Mouse (Mus musculus): ENCODE data around the gene Ciita. TPM values are rescaled to one million over a fixed set of nuclear protein-coding genes. Genes with fewer than 3 reads are reported as not detected.

Gene Ciita
- polyA plus RNA-seq, 1 experiment from 2014 or later, result 0.31 TPM

- 76% methylated on average over 12 of the region's 12 CpGs for WGBS (ENCODE audit: insufficient replicate concordance)
- no peaks in the 10 kb centered on the region for H3K27me3 ChIP-seq (ENCODE audit: insufficient read depth, low read length)
- DNase-seq (no peak), ATAC-seq (no peak)
- no peak overlapping the region for H3K27ac ChIP-seq (ENCODE audit: low read depth)
- TF ChIP-seq CTCF (IDR thresholded peaks at IDR 0.05; ENCODE audit: low read depth) (no peak), EP300 (IDR thresholded peaks at IDR 0.05; ENCODE audit: low read depth) (no peak)
- no peak overlapping the region for H3K9ac ChIP-seq (replicated peaks)
- no peak overlapping the region for H3K4me3 ChIP-seq (ENCODE audit: low read depth, low read length)
- H3K4me1 ChIP-seq (ENCODE audit: insufficient read depth), result no peaks in the 10 kb centered on the region
- no peaks in the 10 kb centered on the region for H3K36me3 ChIP-seq (replicated peaks; ENCODE audit: insufficient read depth, low read length)
- no peak overlapping the region for H3K4me2 ChIP-seq (ENCODE audit: low read depth, low read length)
- H3K9me3 ChIP-seq (ENCODE audit: low read length), result no peaks in the 10 kb centered on the region
These were observed 31.3 kb downstream of the Ciita start for GRCm38 (mm10) chr16:10511134-10511520.

DNA sequence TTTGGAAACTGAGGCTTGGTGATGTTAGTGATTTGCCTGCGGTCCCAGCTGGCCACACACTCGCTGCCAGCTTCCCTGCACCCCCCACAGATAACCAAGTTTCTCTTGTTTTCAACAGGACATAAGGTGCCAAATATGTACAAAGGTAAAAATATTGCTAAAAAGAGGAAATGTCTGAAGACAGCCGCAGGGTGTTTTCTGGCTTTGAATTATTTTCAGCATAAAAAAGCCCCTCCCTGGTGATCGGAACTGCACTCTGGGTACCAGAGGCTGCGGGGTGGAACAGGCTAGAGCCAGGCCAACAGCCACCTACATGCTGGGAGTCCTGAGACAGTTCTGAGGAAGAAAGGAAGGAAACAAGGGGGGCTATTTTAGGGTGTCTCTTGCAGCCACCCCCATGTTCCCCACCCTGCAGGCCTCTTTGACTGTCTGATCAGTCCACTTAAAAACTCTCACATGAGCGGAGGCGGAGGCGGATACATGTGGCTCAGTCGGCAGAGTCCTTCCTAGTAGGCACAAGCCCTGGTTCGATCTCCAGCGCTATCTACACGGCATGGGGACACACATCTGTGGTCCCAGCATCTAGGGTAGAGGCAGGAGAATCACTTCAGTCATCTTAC, 36.2 kb downstream of the Ciita start:
- DNase-seq (no peak), ATAC-seq (no peak)
- H3K9ac ChIP-seq (replicated peaks), result no peak overlapping the region
- H3K36me3 ChIP-seq (replicated peaks; ENCODE audit: insufficient read depth, low read length), result no peaks in the 10 kb centered on the region
- H3K27ac ChIP-seq (ENCODE audit: low read depth), result no peak overlapping the region
- H3K4me3 ChIP-seq (ENCODE audit: low read depth, low read length), result no peak overlapping the region
- no peak overlapping the region for H3K4me2 ChIP-seq (ENCODE audit: low read depth, low read length)
- no peaks in the 10 kb centered on the region for H3K4me1 ChIP-seq (ENCODE audit: insufficient read depth)
- TF ChIP-seq EP300 (IDR thresholded peaks at IDR 0.05; ENCODE audit: low read depth), result no peak
- TF ChIP-seq CTCF (IDR thresholded peaks at IDR 0.05; ENCODE audit: low read depth), result no peak
- 73% methylated on average over 12 of the region's 12 CpGs for WGBS (ENCODE audit: insufficient replicate concordance)
- H3K27me3 ChIP-seq (ENCODE audit: insufficient read depth, low read length), result no peaks in the 10 kb centered on the region
- no peaks in the 10 kb centered on the region for H3K9me3 ChIP-seq (ENCODE audit: low read length)

GRCm38 (mm10) chr16:10518030-10518429, 38.2 kb downstream of the Ciita start:
- Histone ChIP-seq H3K9me3 (ENCODE audit: low read length) (no peaks in the 10 kb centered on the region), H3K4me3 (ENCODE audit: low read depth, low read length) (no peak overlapping the region), H3K9ac (replicated peaks) (no peak overlapping the region), H3K27ac (ENCODE audit: low read depth) (no peak overlapping the region), H3K4me2 (ENCODE audit: low read depth, low read length) (no peak overlapping the region), H3K4me1 (ENCODE audit: insufficient read depth) (no peaks in the 10 kb centered on the region), H3K27me3 (ENCODE audit: insufficient read depth, low read length) (no peaks in the 10 kb centered on the region), H3K36me3 (replicated peaks; ENCODE audit: insufficient read depth, low read length) (no peaks in the 10 kb centered on the region)
- no peak for DNase-seq
- no peak for ATAC-seq
- WGBS (ENCODE audit: insufficient replicate concordance), result 58% methylated on average over 5 of the region's 5 CpGs
- peak; percentile 38 for TF ChIP-seq CTCF (IDR thresholded peaks at IDR 0.05; ENCODE audit: low read depth)
- no peak for TF ChIP-seq EP300 (IDR thresholded peaks at IDR 0.05; ENCODE audit: low read depth)

DNA sequence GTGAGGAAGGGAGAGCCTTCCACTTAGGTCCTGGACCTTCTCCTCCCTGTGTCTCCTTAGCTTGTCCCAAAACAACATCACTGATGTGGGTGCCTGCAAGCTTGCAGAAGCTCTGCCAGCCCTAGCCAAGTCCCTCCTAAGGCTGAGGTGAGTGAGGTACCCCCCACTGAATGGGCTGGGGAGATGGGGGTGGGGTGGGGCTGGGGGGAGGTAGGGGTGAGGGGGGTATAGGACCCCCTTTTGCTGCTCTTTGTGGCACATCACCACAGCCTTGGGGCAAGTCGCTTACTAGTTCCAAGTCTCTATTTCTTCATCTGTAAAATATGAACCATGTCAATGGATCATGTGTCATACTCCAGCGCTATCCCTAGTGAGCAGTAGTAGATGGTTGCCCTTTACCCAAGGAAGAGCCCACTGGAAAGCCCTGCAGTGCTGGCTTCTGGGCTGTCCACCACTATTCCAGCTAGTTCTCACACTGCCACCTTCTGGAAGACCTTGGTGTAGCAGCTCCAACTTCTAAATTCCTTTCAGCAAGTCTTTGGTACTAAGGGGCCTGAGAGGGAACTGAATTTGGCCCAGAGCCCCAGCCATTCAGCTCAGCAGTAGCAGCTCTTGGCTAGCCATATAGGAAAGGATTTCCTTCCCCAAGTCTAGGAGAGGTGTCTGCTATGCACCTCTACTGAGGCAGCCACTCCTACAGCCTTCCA, 41.2 kb downstream of the Ciita start:
- Histone ChIP-seq H3K9me3 (ENCODE audit: low read length) (no peaks in the 10 kb centered on the region), H3K4me1 (ENCODE audit: insufficient read depth) (peaks cover 5% of the 10 kb centered on the region), H3K27ac (ENCODE audit: low read depth) (no peak overlapping the region), H3K27me3 (ENCODE audit: insufficient read depth, low read length) (no peaks in the 10 kb centered on the region), H3K4me2 (ENCODE audit: low read depth, low read length) (no peak overlapping the region), H3K9ac (replicated peaks) (no peak overlapping the region), H3K36me3 (replicated peaks; ENCODE audit: insufficient read depth, low read length) (no peaks in the 10 kb centered on the region), H3K4me3 (ENCODE audit: low read depth, low read length) (no peak overlapping the region)
- 42% methylated on average over 2 of the region's 2 CpGs for WGBS (ENCODE audit: insufficient replicate concordance)
- DNase-seq (peak; percentile 78), ATAC-seq (no peak)
- no peak for TF ChIP-seq EP300 (IDR thresholded peaks at IDR 0.05; ENCODE audit: low read depth)
- TF ChIP-seq CTCF (IDR thresholded peaks at IDR 0.05; ENCODE audit: low read depth), result peak; percentile 79

- H3K9me3 ChIP-seq (ENCODE audit: low read length), result no peaks in the 10 kb centered on the region
- H3K27me3 ChIP-seq (ENCODE audit: insufficient read depth, low read length), result no peaks in the 10 kb centered on the region
- WGBS (ENCODE audit: insufficient replicate concordance), result 86% methylated on average over 1 of the region's 1 CpGs
- ATAC-seq (0 out of 2 replicates have a peak, but pooled peaks have one; percentile 39), DNase-seq (peak; percentile 77)
- H3K9ac ChIP-seq (replicated peaks), result no peak overlapping the region
- H3K4me1 ChIP-seq (ENCODE audit: insufficient read depth), result peaks cover 5% of the 10 kb centered on the region
- H3K4me3 ChIP-seq (ENCODE audit: low read depth, low read length), result no peak overlapping the region
- H3K36me3 ChIP-seq (replicated peaks; ENCODE audit: insufficient read depth, low read length), result no peaks in the 10 kb centered on the region
- TF ChIP-seq CTCF (IDR thresholded peaks at IDR 0.05; ENCODE audit: low read depth) (peak; percentile 76), EP300 (IDR thresholded peaks at IDR 0.05; ENCODE audit: low read depth) (no peak)
- no peak overlapping the region for H3K4me2 ChIP-seq (ENCODE audit: low read depth, low read length)
- no peak overlapping the region for H3K27ac ChIP-seq (ENCODE audit: low read depth)
These were observed 43.0 kb downstream of the Ciita start for GRCm38 (mm10) chr16:10522811-10523210.

GRCm38 (mm10) chr16:10523650-10524049, 43.8 kb downstream of the Ciita start:
- no peak overlapping the region for H3K9ac ChIP-seq (replicated peaks)
- H3K27me3 ChIP-seq (ENCODE audit: insufficient read depth, low read length), result no peaks in the 10 kb centered on the region
- no peak for ATAC-seq
- H3K4me1 ChIP-seq (ENCODE audit: insufficient read depth), result peaks cover 5% of the 10 kb centered on the region
- DNase-seq, result no peak
- no peak overlapping the region for H3K4me3 ChIP-seq (ENCODE audit: low read depth, low read length)
- WGBS (ENCODE audit: insufficient replicate concordance), result 86% methylated on average over 8 of the region's 8 CpGs
- no peaks in the 10 kb centered on the region for H3K36me3 ChIP-seq (replicated peaks; ENCODE audit: insufficient read depth, low read length)
- H3K9me3 ChIP-seq (ENCODE audit: low read length), result no peaks in the 10 kb centered on the region
- no peak overlapping the region for H3K4me2 ChIP-seq (ENCODE audit: low read depth, low read length)
- H3K27ac ChIP-seq (ENCODE audit: low read depth), result no peak overlapping the region
- TF ChIP-seq CTCF (IDR thresholded peaks at IDR 0.05; ENCODE audit: low read depth), result no peak
